Mouse (Mus musculus): ENCODE results near the gene Gm3893. TPM values are rescaled to one million over a fixed set of nuclear protein-coding genes. Genes with fewer than 3 reads are reported as not detected.
"Not testable (repeated sequence)": the region's sequence is repeated elsewhere in the genome, so short reads cannot be mapped to it uniquely, and the experiment has no call there.

The Gm3893 gene
- total RNA-seq (2015; ENCODE audit: low replicate concordance) = not detected in 2 replicates
- not detected in 2 replicates for total RNA-seq (2017; ENCODE audit: low replicate concordance)

- not testable (repeated sequence) for ATAC-seq (replicated peaks; ENCODE audit: low FRiP score, poor library complexity, severe bottlenecking)
These were observed at the start of gene Gm3893 for GRCm38 (mm10) chr4:42090907-42091306. Gm3893 (plus strand) TSS chr4:42091207.

GRCm38 (mm10) chr4:42114517-42114916 lies 23.5 kb downstream of the Gm3893 start, which contains the start of gene Gm13304:
Gm13304 (plus strand) TSS chr4:42114817.
- not testable (repeated sequence) for ATAC-seq (replicated peaks; ENCODE audit: low FRiP score, poor library complexity, severe bottlenecking)

Other genes with a start within 250 kb of the Gm3893 start
- gene Gm21541, start 187.6 kb upstream of the Gm3893 start, total RNA-seq (2015; ENCODE audit: low replicate concordance) = not detected in 2 replicates
- not detected in 2 replicates for gene Gm21541, start 187.6 kb upstream of the Gm3893 start, total RNA-seq (2017; ENCODE audit: low replicate concordance)
- 1.5 TPM in 1 of 2 replicates, not detected in the other for gene Gm20878, start 149.6 kb upstream of the Gm3893 start, total RNA-seq (2015; ENCODE audit: low replicate concordance)
- not detected in 2 replicates for gene Gm20878, start 149.6 kb upstream of the Gm3893 start, total RNA-seq (2017; ENCODE audit: low replicate concordance)
- 0.38 TPM in 1 of 2 replicates, not detected in the other for gene Fam205a4, start 125.1 kb upstream of the Gm3893 start, total RNA-seq (2015; ENCODE audit: low replicate concordance)
- not detected in 2 replicates for gene Fam205a4, start 125.1 kb upstream of the Gm3893 start, total RNA-seq (2017; ENCODE audit: low replicate concordance)
- not detected in 2 replicates for gene Gm21093, start 56.5 kb upstream of the Gm3893 start, total RNA-seq (2015; ENCODE audit: low replicate concordance)
- not detected in 2 replicates for gene Gm21093, start 56.5 kb upstream of the Gm3893 start, total RNA-seq (2017; ENCODE audit: low replicate concordance)
- not detected in 2 replicates for gene Gm13304, start 23.6 kb downstream of the Gm3893 start, total RNA-seq (2015; ENCODE audit: low replicate concordance)
- gene Gm13304, start 23.6 kb downstream of the Gm3893 start, total RNA-seq (2017; ENCODE audit: low replicate concordance) = not detected in 2 replicates
- gene Gm13306, start 62.2 kb downstream of the Gm3893 start, total RNA-seq (2015; ENCODE audit: low replicate concordance) = not detected in 2 replicates
- not detected in 2 replicates for gene Gm13306, start 62.2 kb downstream of the Gm3893 start, total RNA-seq (2017; ENCODE audit: low replicate concordance)
- not detected in 2 replicates for gene Gm13305, start 77.4 kb downstream of the Gm3893 start, total RNA-seq (2015; ENCODE audit: low replicate concordance)
- 2.1 TPM in 1 of 2 replicates, not detected in the other for gene Gm13305, start 77.4 kb downstream of the Gm3893 start, total RNA-seq (2017; ENCODE audit: low replicate concordance)
- not detected in 2 replicates for gene Gm10600, start 149.4 kb downstream of the Gm3893 start, total RNA-seq (2015; ENCODE audit: low replicate concordance)
- gene Gm10600, start 149.4 kb downstream of the Gm3893 start, total RNA-seq (2017; ENCODE audit: low replicate concordance) = not detected in 2 replicates
- not detected in 2 replicates for gene Ccl21b, start 164.6 kb downstream of the Gm3893 start, total RNA-seq (2015; ENCODE audit: low replicate concordance)
- gene Ccl21b, start 164.6 kb downstream of the Gm3893 start, total RNA-seq (2017; ENCODE audit: low replicate concordance) = not detected in 2 replicates
- not detected in 2 replicates for gene Gm21953, start 203.1 kb downstream of the Gm3893 start, total RNA-seq (2015; ENCODE audit: low replicate concordance)
- gene Gm21953, start 203.1 kb downstream of the Gm3893 start, total RNA-seq (2017; ENCODE audit: low replicate concordance) = not detected in 2 replicates
- 0.19 TPM in 1 of 2 replicates, not detected in the other for gene Fam205a3, start 227.1 kb downstream of the Gm3893 start, total RNA-seq (2015; ENCODE audit: low replicate concordance)
- not detected in 2 replicates for gene Fam205a3, start 227.1 kb downstream of the Gm3893 start, total RNA-seq (2017; ENCODE audit: low replicate concordance)